Mouse (Mus musculus) spleen, adult 18-20 months (tissue): ENCODE measurements around the gene Plcb1.

Source experiments
- DNase-seq, 2 experiments: peaks; one replicate each; pipeline ENCODE4 v3.0.0; 2022; ENCODE audit warnings: mixed read lengths in 2 of 2

Gene Plcb1

DNA sequence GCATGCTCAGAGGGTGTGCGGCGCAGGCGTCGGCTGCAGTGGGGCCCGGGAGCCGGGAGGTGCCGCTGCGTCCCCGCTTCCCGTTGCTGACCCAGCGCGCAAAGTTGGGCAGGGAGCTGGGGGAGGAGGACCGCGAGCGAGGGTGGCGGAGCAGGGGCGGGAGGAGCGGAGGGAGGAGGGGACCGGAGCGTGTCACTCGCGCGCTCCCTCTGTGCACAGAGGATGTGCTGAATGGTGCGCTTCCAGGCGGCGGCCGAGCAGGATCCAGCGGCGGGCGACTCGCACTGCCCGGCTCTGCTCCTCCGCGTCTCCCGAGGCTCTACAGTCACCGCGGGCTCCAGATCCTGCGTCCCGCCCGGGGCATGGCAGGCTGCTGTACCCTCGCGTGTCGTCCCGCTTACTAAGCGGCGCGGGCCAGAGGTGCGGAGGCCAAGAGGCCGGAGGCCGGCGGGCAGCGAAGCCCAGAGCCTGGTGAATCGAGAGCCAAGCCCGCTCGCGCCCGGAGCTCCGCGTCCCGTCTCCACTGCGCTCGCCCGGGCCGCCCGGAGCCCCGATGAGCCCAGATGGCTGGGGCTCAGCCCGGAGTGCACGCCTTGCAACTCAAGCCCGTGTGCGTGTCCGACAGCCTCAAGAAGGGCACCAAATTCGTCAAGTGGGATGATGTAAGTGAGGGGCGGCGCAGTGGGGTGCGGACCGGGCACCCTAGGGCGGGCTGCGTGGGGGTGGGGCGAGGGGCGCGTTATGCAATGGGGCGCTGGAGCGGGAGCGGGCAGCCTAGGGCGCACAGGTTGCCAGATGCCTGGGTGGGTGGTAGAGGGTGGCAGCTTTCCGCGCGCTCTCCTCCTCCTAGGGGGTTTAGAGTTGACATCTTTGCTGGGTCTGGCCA is at the start of gene Plcb1:
Plcb1 (plus strand) TSS at position 98 of the 886 bp plus-strand sequence.
- DNase-seq: peak; percentile 18 to 20

DNA sequence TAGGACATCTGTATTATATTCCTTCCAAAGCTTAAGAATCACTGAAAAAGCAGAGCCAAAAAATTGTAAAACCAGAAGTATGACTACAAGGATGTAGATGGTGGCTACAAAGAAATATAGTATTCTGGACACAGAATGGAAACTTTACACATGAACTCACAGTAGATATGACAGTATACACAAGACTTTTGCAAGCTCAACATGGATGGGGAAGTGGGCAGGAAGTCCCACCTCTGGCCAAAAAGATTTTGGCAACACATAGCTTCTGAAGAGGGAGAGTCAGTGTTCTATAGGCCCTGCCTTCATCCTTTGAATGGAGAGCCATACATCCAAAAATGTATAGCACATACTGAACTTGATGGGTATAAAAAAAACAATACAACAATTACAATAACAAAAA is 30.3 kb upstream of the Plcb1 start:
- no peak for DNase-seq

GRCm38 (mm10) chr2:134756086-134756485 is 29.8 kb upstream of the Plcb1 start:
- no peak for DNase-seq

DNA sequence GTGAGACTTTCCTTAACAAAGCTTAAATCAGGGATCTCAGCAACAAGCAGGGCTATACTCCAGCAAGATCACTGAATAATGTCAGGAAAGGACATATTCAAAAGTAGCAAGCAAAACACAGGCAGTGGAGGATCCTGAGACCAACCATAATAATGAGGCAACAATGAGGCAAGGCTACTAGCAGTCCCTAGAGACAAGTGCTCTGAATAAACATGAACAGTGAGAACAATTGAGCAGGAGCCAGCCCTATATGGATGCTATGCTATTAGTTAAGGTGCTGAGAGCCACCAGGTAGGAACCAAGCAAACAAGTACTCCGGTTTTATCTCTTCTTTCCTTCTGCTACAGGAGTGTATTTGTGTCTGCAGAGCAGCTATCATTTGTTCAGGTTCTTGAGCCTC is 24.8 kb upstream of the Plcb1 start:
- DNase-seq: no peak

DNA sequence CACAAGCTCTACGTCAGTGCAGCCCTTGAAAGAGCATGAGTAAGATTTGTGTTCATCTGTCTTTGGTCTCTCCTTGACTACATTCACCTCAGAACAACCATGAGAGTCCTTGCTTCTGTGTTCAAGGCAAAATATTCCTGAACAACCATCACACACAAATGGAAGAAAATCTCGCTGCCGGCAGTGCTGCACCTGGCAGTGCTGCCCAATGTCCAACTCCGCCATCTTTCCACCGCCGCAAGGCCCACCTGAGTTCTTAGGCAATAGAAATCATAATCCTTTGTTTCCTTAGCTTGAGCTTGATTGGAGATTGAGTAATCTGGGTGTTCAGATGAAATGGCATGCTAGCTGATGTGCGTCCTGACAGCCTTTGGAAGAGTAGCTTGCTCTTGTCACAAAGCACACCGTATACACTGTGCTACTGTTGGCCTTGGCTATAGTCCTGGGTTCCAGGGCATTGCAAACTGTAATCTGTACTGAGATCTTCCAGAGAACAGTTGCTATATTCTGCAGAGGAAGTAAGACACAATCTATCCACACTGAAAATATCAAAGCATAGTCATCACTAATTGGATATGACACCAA is 22.4 kb upstream of the Plcb1 start:
- DNase-seq: no peak

DNA sequence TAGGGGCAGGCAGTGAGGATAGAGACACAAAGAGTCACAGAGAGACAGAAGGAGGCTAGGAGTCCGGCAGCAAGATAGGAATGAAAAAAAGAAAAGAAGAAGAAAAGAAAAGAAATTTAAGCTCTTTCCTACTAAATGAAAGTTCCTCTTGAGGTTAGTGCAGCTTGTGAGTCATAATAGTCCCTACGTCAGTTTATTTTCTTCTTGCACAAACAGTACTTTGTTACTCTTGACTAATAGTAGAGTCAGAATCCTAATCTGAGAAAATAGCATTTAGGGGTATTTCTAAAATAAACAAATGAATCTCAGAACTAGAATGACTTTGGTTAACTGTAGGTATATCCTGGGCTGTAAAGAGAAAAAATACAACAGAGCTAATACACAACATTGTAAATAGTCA is 21.4 kb upstream of the Plcb1 start:
- no peak for DNase-seq

DNA sequence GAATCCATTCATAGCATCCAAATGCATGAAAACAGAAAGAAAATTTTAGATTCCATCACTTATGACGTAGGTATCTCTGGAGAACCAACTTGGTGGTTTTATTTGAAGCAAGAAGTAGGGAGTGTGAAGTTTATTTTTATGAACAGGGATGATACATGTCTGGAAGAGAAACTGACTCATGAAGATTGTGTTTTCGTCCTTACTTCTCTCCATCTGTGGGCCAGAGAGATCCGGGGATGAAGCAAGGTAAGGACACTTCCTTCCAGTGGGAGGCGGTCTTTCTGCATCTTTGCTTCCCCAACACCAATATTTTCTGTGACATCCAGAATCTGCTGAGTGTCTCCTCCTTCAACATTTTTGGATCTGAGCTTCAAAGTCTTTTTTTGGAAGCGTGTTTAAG is 6.0 kb upstream of the Plcb1 start:
- no peak for DNase-seq

DNA sequence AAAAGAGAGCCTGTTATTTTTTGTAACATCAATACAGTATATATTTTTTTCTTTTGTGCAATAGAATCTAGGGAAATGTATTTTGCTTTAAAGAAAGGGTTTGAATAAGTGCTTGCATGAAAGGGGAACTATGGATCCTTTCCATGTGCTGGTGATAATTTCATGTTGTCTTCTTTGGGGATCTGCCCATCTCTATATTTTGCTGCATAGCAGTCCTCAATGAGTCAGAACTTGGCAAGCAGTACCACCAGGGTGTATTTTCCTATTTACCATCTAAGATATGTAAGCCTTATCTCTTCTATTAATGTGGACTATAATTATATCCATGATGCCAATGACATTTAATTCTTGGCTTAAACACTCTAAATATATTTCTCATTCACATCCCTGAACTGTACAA is 5.6 kb upstream of the Plcb1 start:
- DNase-seq: no peak

DNA sequence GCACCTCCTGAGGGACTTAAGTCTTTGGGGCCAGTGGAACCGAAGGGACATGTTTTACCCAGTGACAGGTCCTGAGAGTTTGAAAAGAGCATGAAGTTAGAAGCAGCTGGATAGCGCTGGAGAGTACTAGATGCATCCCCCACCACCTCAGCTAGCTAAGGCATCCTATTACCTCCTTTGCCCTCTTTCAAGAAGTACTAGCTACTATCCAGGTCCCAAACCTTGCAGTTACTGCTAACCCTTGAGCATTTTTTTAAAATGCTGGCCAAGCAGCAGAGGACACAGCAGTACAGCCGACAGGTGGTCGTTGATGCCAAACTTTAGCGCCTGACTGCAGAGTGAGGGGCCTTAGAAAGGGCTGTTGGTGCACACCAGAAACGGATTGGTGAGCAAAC is 986 bp downstream of the Plcb1 start:
- DNase-seq: no peak

DNA sequence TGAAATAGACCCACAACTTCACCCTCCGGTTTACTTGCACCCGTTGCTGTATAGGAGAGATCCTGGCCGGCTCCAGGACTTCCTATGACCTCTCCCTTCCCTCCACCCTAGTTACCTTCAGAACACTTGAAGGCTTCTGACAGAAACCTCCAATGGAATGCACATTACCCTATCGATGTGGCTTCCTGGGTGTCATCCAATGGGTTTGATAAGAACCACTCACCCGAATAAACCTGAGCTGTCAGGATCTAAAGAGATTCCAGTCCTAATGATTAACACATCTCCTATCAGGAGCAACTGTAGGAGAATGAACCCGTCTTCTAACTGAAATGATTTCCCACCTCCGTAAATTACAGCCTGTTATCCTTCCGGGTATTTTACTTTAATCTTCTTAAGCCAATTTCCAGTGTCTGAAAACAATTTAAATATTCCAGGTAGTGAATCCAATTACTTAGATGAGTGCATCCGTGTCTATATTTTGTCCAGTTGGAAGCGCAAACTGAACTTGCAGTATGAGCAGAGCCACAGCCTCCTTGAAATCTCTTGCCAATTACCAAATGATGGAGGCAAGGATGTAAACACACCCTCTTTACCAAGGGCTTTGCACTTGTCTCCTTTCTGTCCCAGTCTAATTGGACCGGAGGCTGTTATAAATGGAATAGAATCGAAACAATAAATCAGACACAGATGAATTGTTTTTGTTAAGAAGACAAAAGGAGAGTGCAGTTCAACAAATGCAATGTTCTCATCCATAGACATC is 1.6 kb downstream of the Plcb1 start:
- DNase-seq: no peak

DNA sequence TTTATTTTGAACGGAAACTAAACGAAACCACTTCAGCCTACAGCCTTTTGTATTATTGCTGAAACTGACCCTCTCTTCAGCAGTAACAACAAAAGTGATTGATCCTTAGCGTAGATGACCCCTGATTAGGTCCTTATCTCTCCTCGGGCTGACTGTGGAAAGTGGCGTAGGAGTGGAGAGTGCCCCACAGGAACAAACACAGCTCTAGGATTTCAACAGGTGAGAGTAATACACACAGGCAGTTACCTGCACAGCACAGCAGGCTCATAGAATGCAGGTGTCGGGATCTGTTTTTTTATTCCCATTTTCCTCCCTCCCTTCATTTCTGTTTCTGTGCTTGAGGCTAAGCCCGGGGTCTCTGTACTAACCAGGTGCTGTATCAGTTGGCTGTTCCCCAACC is 7.1 kb downstream of the Plcb1 start:
- DNase-seq: no peak

DNA sequence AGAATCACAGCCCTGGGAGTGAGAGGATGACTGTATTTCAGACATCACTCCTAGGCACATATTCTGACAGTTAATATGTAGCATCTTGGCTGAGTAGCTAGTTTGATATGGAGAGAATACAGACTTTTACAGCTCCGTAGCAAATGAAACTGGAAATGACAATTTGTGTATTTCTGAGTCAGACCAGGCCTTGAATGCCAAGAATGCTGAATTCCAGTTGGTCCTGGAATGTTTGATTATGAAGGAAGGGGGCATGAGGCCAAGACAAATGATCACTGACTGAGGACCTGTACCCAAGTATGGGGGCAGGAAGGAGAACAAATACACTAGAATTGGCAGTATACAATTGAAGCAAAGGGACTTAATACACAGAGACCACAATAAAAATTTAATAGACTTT is 14.4 kb downstream of the Plcb1 start:
- no peak for DNase-seq

GRCm38 (mm10) chr2:134816383-134816782 is 30.5 kb downstream of the Plcb1 start:
- DNase-seq: no peak

GRCm38 (mm10) chr2:134817058-134817840 is 31.4 kb downstream of the Plcb1 start:
- DNase-seq: no peak

- no peak for DNase-seq
These were observed 35.3 kb downstream of the Plcb1 start for GRCm38 (mm10) chr2:134821176-134821575.

DNA sequence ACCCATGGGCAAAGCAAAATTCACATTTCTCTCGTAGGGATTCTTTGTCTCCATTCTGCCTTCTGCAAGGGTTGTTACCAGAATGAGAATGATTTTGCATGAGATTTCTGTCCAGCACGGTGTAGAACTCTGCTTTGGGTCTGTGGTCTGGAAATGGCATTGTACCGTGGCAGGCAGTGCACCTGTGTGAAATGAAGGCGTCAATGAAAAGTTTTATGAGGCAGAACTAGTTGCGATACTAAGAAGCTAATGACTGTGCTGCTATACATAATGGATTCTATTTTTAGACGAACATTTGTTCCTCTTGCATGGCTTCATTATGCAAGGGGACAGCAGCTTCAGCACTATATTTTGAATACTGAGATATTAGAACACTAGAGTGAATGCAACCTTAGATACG is 39.8 kb downstream of the Plcb1 start:
- no peak for DNase-seq

DNA sequence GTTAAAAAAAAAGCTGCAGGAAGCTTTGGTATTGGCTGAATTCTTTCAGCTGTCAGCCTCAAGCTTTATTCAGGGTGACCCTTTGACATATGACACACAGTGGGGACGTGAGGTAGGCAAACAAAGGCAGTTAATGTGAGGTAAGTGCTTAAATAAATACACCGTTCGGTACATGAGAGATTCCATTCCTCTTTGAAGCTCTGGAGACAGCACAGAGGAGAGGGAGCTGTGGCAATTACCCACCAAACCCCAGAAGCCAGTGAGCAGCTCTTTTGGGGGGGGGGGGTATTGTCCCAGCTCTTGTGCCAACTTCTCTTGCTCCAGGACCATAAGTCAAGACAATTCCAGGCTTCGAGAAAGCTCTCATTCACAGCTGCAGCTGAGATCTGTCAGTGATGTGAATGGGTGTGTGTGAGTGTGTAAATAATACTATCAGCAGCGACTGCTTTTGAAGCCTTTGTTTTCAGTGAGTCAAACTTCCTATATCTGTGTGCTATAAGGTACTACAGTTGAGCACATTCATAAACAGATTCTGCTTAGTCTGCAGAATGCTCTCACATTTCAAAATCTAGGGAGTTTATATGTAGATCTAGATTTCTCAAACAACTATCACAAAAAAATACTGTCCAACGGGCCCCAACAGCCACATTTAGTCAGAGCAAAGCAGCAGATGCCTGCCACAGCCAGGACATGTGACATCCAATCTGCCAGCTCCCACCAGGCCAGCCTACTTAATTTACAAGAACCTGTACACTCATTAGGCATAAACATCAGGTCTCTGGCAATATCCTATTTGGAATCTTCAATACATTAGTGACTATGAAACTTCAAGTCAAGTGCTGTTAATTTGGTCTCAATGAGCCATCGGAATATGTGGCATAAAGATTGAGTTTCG is 40.5 kb downstream of the Plcb1 start:
- no peak for DNase-seq

DNA sequence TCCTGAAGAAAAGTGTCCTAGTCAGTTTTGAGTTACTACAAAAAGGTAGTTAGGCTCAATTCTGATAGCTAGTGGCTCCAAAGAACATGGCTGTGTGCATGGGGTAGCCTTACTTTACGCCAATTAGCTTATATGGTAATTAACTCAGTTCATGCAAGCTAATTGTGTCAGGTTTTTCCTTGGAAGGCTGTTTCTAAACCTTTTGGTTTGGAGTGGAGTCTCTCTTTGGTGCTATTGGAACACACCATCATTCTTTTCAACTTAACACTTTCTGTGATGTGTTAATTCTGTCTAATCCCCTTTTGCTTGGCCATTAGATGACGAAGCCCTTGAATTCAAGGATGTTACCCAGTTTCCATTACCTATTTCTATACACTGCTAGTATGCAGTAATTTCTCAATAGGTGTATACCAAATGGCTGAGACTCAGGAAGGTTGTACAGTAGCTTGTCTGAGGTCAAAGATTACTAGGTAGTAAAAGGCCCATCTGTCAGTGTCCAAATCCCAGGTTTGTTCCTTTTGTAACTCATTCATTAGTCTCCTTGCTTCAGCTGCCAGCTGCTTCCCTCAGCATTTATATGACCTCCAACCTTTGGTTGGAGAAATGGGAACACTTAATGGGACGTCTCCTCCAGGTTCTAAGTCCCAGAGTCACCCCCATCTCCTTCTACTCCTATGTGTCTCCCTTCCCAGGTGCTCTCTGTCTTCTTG is 42.1 kb downstream of the Plcb1 start:
- no peak for DNase-seq

DNA sequence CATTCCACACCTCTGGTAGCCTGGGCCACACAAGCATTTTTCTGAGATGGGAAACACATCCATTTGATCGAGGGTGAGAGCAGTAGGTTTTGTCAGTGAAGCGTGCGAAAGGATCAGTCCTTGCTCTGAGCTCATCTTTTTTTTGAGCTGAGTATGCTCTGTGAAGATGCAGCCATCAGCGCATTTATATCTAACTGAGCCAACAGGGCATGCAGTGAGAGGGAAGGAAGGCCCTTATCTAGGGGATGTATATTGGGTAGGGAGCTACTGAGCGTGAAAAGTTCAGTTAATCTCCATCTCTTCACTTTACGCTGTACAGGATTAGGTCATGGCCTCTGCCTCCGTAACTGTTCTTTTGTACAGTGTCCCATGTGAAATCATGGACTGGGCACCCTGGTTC is 46.0 kb downstream of the Plcb1 start:
- DNase-seq: no peak

DNA sequence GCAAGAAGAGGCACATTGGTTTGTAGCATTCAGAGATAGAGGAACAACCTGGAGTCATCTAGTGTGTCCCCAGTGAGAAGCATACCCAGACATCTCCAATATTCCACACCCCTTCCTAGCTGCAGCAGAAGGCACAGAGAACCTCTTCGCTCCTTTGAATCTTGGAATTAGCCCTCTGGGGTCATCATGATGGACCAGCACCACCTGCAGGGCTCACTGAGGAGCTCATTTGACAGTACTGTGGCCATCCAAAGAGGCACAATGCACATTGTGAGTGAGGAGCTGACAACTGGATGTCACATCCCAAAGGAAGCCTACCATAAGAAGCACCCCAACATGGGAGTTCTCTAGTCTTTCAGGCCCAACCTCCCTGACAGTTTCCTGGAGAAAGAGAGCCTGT is 50.2 kb downstream of the Plcb1 start:
- no peak for DNase-seq

- no peak for DNase-seq
These were observed 52.3 kb downstream of the Plcb1 start for GRCm38 (mm10) chr2:134838185-134838584.
